Mouse (Mus musculus) forebrain, embryonic 11.5 days (tissue): ENCODE measurements around the gene Camk1d. TPM values are rescaled to one million over a fixed set of nuclear protein-coding genes. Genes with fewer than 3 reads are reported as not detected.
A peak's percentile ranks its signal among the peaks of the same experiment; 100 is the strongest.
"Not testable (repeated sequence)": the region's sequence is repeated elsewhere in the genome, so short reads cannot be mapped to it uniquely, and the experiment has no call there.

ENCODE experiments used
- ATAC-seq: fragments of 200-750 bp; cut with Nextera tagmentation; replicated peaks from 2 replicates; pipeline ENCODE4 v1.8.0; 2017; ENCODE audit warnings: moderate TSS enrichment; ENCODE audit not compliant: low FRiP score
- DNase-seq: peaks from one replicate; pipeline ENCODE4 v3.0.0-alpha.2; 2017; ENCODE audit warnings: low spot score
- H3K27ac ChIP-seq: fragments of 300-500 bp; sonication (generic); 2 replicates; pipeline ENCODE4 v1.5.1; 2014; ENCODE audit warnings: low read depth, low read length
- H3K27me3 ChIP-seq: fragments of 300-500 bp; sonication (generic); 2 replicates; pipeline ENCODE4 v1.6.1; 2014; ENCODE audit warnings: mild to moderate bottlenecking, low read length, mixed read lengths; ENCODE audit not compliant: control insufficient read depth, insufficient read depth
- H3K36me3 ChIP-seq: fragments of 300-500 bp; sonication (generic); 2 replicates; pipeline ENCODE4 v1.6.1; 2014; ENCODE audit warnings: mild to moderate bottlenecking, low read length, moderate library complexity, mixed read lengths; ENCODE audit not compliant: control insufficient read depth, insufficient read depth
- H3K4me1 ChIP-seq: fragments of 300-500 bp; sonication (generic); replicated peaks from 2 replicates; pipeline ENCODE4 v1.6.1; 2014; ENCODE audit warnings: low read length, mixed read lengths; ENCODE audit not compliant: control insufficient read depth, insufficient read depth
- H3K4me2 ChIP-seq: fragments of 300-500 bp; sonication (generic); 2 replicates; pipeline ENCODE4 v1.6.1; 2014; ENCODE audit warnings: low read depth, mild to moderate bottlenecking, low read length, moderate library complexity, mixed read lengths; ENCODE audit not compliant: severe bottlenecking
- H3K4me3 ChIP-seq: fragments of 300-500 bp; sonication (generic); 2 replicates; pipeline ENCODE4 v1.5.1; 2014; ENCODE audit warnings: low read depth, low read length
- H3K9ac ChIP-seq: fragments of 300-500 bp; sonication (generic); 2 replicates; pipeline ENCODE4 v1.6.1; 2014; ENCODE audit warnings: low read length
- H3K9me3 ChIP-seq: fragments of 300-500 bp; sonication (generic); 2 replicates; pipeline ENCODE4 v1.6.1; 2016; ENCODE audit warnings: low read length, mixed read lengths; ENCODE audit not compliant: control insufficient read depth
- WGBS: fragments of 180-500 bp; shearing (Covaris S2); extraction: QIAGEN DNeasy Blood & Tissue Kit; methylation state at CpG from one replicate; pipeline ENCODE4 v1.1.7; 2014; 5-methylcytosine and 5-hydroxymethylcytosine counted together
- polyA plus RNA-seq: library from polyadenylated mRNA; unstranded; fragments of >200 nt; fragmentation: Nextera tagmentation; extraction: Ambion mirVana; gene quantifications from 2 replicates; pipeline ENCODE4 v1.2.1, GENCODE M21; 2014

Camk1d gene
- polyA plus RNA-seq, 1 experiment from 2014 or later: 2.2 TPM

- no peaks in the 10 kb centered on the region for H3K27me3 ChIP-seq
- H3K36me3 ChIP-seq: no peaks in the 10 kb centered on the region
- DNase-seq: no peak
- no peak overlapping the region for H3K9ac ChIP-seq
- no peaks in the 10 kb centered on the region for H3K9me3 ChIP-seq
- ATAC-seq: no peak
- H3K4me1 ChIP-seq: peaks cover 10% of the 10 kb centered on the region; the same call in 1 of the 2 replicates
- H3K27ac ChIP-seq: no peak overlapping the region
- no peak overlapping the region for H3K4me2 ChIP-seq
- WGBS: 90% methylated on average over 4 of the region's 4 CpGs
- H3K4me3 ChIP-seq: no peak overlapping the region
Observed at GRCm38 (mm10) chr2:5610521-5610920, 103.8 kb downstream of the Camk1d start.

- no peak for ATAC-seq
- no peaks in the 10 kb centered on the region for H3K27me3 ChIP-seq
- no peak overlapping the region for H3K4me3 ChIP-seq
- H3K4me1 ChIP-seq: no peaks in the 10 kb centered on the region
- DNase-seq: no peak
- no peak overlapping the region for H3K4me2 ChIP-seq
- no peak overlapping the region for H3K9ac ChIP-seq
- H3K36me3 ChIP-seq: no peaks in the 10 kb centered on the region
- 83% methylated on average over 11 of the region's 11 CpGs for WGBS
- no peak overlapping the region for H3K27ac ChIP-seq
- no peaks in the 10 kb centered on the region for H3K9me3 ChIP-seq
Observed at GRCm38 (mm10) chr2:5607920-5608841, 106.1 kb downstream of the Camk1d start.

GRCm38 (mm10) chr2:5605849-5606248, 108.5 kb downstream of the Camk1d start:
- Histone ChIP-seq H3K36me3 (no peaks in the 10 kb centered on the region), H3K4me3 (no peak overlapping the region), H3K4me1 (no peaks in the 10 kb centered on the region; the same call in 1 of the 2 replicates), H3K27ac (no peak overlapping the region), H3K4me2 (no peak overlapping the region), H3K9ac (no peak overlapping the region), H3K27me3 (no peaks in the 10 kb centered on the region), H3K9me3 (no peaks in the 10 kb centered on the region)
- WGBS: 96% methylated on average over 3 of the region's 3 CpGs
- no peak for DNase-seq
- ATAC-seq: no peak

- Histone ChIP-seq H3K9me3 (no peaks in the 10 kb centered on the region), H3K4me1 (no peaks in the 10 kb centered on the region; the same call in 1 of the 2 replicates), H3K4me2 (no peak overlapping the region), H3K4me3 (no peak overlapping the region), H3K27ac (no peak overlapping the region), H3K9ac (no peak overlapping the region), H3K36me3 (no peaks in the 10 kb centered on the region), H3K27me3 (no peaks in the 10 kb centered on the region)
- WGBS: 63% methylated on average over 1 of the region's 1 CpGs
- DNase-seq (no peak), ATAC-seq (no peak)
Observed at GRCm38 (mm10) chr2:5602044-5602443, 112.3 kb downstream of the Camk1d start.

GRCm38 (mm10) chr2:5601243-5601642, 113.1 kb downstream of the Camk1d start:
- H3K9ac ChIP-seq, DNase-seq, H3K4me3 ChIP-seq, H3K4me1 ChIP-seq, H3K27me3 ChIP-seq, H3K4me2 ChIP-seq, H3K9me3 ChIP-seq, H3K27ac ChIP-seq, H3K36me3 ChIP-seq: not testable (repeated sequence)
- peak; percentile 65 for ATAC-seq
- WGBS: 2% methylated on average over 2 of the region's 2 CpGs

GRCm38 (mm10) chr2:5600183-5600962, 113.9 kb downstream of the Camk1d start:
- no peak overlapping the region for H3K9ac ChIP-seq
- no peaks in the 10 kb centered on the region; the same call in 1 of the 2 replicates for H3K4me1 ChIP-seq
- no peaks in the 10 kb centered on the region for H3K36me3 ChIP-seq
- 77% methylated on average over 8 of the region's 8 CpGs for WGBS
- H3K9me3 ChIP-seq: no peaks in the 10 kb centered on the region
- no peak overlapping the region for H3K4me2 ChIP-seq
- H3K4me3 ChIP-seq: no peak overlapping the region
- ATAC-seq (0 out of 2 replicates have a peak, but pooled peaks have one; percentile 7), DNase-seq (no peak)
- no peak overlapping the region for H3K27ac ChIP-seq
- no peaks in the 10 kb centered on the region for H3K27me3 ChIP-seq

GRCm38 (mm10) chr2:5599713-5600112, 114.6 kb downstream of the Camk1d start:
- no peaks in the 10 kb centered on the region; the same call in 1 of the 2 replicates for H3K4me1 ChIP-seq
- no peaks in the 10 kb centered on the region for H3K27me3 ChIP-seq
- no peaks in the 10 kb centered on the region for H3K36me3 ChIP-seq
- H3K4me2 ChIP-seq: no peak overlapping the region
- no peak for DNase-seq
- WGBS: 71% methylated on average over 4 of the region's 4 CpGs
- no peak for ATAC-seq
- no peak overlapping the region for H3K4me3 ChIP-seq
- H3K9ac ChIP-seq: no peak overlapping the region
- no peak overlapping the region for H3K27ac ChIP-seq
- no peaks in the 10 kb centered on the region for H3K9me3 ChIP-seq

- H3K27ac ChIP-seq: no peak overlapping the region
- H3K9ac ChIP-seq: no peak overlapping the region
- no peaks in the 10 kb centered on the region for H3K9me3 ChIP-seq
- ATAC-seq: no peak
- H3K4me1 ChIP-seq: no peaks in the 10 kb centered on the region; the same call in 1 of the 2 replicates
- H3K27me3 ChIP-seq: no peaks in the 10 kb centered on the region
- no peak for DNase-seq
- H3K4me3 ChIP-seq: no peak overlapping the region
- no peaks in the 10 kb centered on the region for H3K36me3 ChIP-seq
- no peak overlapping the region for H3K4me2 ChIP-seq
- 92% methylated on average over 5 of the region's 5 CpGs for WGBS
Observed at GRCm38 (mm10) chr2:5598533-5598932, 115.8 kb downstream of the Camk1d start.
